Mouse (Mus musculus) bone marrow, adult 2 months (tissue): ENCODE results near the gene Nit1. TPM values are rescaled to one million over a fixed set of nuclear protein-coding genes. Genes with fewer than 3 reads are reported as not detected.

Experiments used
- H3K27ac ChIP-seq: fragments of 200-500 bp; 2 replicates; pipeline ENCODE4 v1.5.1; 2012; ENCODE audit warnings: low read depth, mild to moderate bottlenecking, control low read depth, inconsistent platforms, low read length; ENCODE audit not compliant: control insufficient read depth, poor library complexity, insufficient read depth
- H3K4me1 ChIP-seq: fragments of 200-500 bp; 2 replicates; pipeline ENCODE4 v1.6.1; 2011; ENCODE audit warnings: low read length; ENCODE audit not compliant: control insufficient read depth, insufficient read depth
- H3K4me3 ChIP-seq: fragments of 200-500 bp; replicated peaks from 2 replicates; pipeline ENCODE3; 2011; ENCODE audit warnings: mild to moderate bottlenecking, low read depth, low read length, control low read depth; ENCODE audit not compliant: control insufficient read depth
- CTCF ChIP-seq: fragments of 200-500 bp; IDR thresholded peaks from 2 replicates; pipeline ENCODE4 v1.5.1; 2011; ENCODE audit warnings: low read length, control low read depth; ENCODE audit not compliant: control insufficient read depth, insufficient read depth
- POLR2A ChIP-seq: fragments of 200-500 bp; IDR thresholded peaks from 2 replicates; pipeline ENCODE4 v1.6.1; 2011; ENCODE audit warnings: low read depth, mild to moderate bottlenecking, control low read depth, low read length, borderline replicate concordance; ENCODE audit not compliant: control insufficient read depth
- WGBS: fragments of 180-500 bp; shearing (Covaris S2); methylation state at CpG from one replicate; pipeline ENCODE4 v1.1.7; 2018; 5-methylcytosine and 5-hydroxymethylcytosine counted together
- polyA plus RNA-seq: library from polyadenylated mRNA; stranded (reverse); fragments of >200 nt; gene quantifications from 2 replicates; pipeline ENCODE4 v1.2.4, GENCODE M21; 2011; ENCODE audit warnings: low replicate concordance; ENCODE audit not compliant: missing spikeins, insufficient read depth, insufficient read length

Nit1 gene
- polyA plus RNA-seq, 1 experiment, result 18.8 TPM

DNA sequence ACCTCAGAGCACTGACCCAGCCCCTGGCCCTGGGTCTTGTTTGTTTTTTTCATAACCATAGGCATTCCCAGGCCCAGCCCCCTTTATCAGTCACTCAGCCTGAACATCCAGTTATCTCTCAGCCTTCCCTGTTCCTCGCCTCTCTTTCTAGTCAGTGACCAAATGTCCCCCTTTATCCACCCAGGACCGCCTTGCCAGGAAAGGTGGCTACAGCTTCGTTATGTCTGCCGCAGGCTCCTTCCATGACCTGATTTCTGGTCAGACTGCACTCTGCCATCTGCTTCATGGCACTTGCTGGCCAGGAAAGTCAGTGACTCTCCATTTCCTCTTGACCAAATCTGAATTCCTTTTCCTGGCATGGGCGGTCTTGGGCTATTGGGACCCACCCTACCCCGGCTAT, 32.9 kb upstream of the Nit1 start:
- Histone ChIP-seq H3K27ac (no peak overlapping the region), H3K4me3 (no peak overlapping the region), H3K4me1 (peaks cover 5% of the 10 kb centered on the region)
- TF ChIP-seq CTCF (no peak), POLR2A (no peak)
- WGBS, result 79% methylated on average over 6 of the region's 6 CpGs

- WGBS, result 41% methylated on average over 9 of the region's 9 CpGs
- TF ChIP-seq POLR2A, result no peak
- TF ChIP-seq CTCF, result no peak
- no peak overlapping the region for H3K4me3 ChIP-seq
- H3K27ac ChIP-seq, result no peak overlapping the region; the same call in 1 of the 2 replicates
- H3K4me1 ChIP-seq, result peaks cover 3% of the 10 kb centered on the region
These were observed 30.2 kb upstream of the Nit1 start for GRCm38 (mm10) chr1:171375646-171376097.

GRCm38 (mm10) chr1:171373946-171374345, 28.5 kb upstream of the Nit1 start:
- H3K4me3 ChIP-seq, result no peak overlapping the region
- peaks cover 3% of the 10 kb centered on the region for H3K4me1 ChIP-seq
- no peak for TF ChIP-seq POLR2A
- no peak for TF ChIP-seq CTCF
- H3K27ac ChIP-seq, result no peak overlapping the region
- WGBS, result 14% methylated on average over 4 of the region's 4 CpGs

GRCm38 (mm10) chr1:171372880-171373279, 27.4 kb upstream of the Nit1 start:
- Histone ChIP-seq H3K4me1 (peaks cover 3% of the 10 kb centered on the region), H3K4me3 (no peak overlapping the region), H3K27ac (no peak overlapping the region)
- 74% methylated on average over 3 of the region's 3 CpGs for WGBS
- TF ChIP-seq CTCF (no peak), POLR2A (no peak)

DNA sequence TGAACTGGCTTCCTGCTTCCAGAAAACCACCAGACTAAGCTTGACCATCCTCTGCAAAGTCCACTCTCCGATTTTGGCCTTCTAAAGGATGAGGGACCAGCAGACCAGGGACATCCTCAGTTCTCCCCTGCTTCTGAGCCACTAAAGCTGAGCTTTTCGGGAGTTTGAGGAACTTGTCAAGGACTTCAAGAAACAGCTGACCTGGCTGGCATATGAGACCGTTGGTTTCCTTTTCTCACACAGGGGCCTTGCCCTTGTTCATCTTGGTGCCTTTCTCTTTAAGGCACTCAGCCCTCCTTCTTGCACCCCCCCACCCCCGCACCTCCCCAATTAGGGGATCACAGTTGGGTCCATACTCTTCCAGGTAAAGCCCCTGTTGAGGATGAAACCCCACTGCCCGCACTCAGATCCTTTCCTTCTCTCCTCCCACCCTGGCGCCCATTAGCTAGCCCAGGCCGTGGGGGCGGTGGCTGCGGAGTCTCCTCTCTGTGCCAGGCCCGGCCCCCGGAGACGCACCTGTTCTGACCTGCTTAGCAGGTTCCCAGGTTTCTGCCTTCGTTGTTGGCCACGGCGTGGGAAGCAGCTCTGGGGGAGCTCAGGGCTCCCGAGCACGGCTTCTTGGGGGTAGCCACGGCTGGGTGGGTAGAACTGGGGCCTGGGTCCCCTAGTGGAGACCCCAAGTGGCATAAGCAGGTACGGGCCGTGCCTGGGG, 24.6 kb upstream of the Nit1 start, which contains the start of gene Nectin4:
Gene Nectin4 (plus strand): TSS at position 255 of the 712 bp plus-strand sequence.
- WGBS, result 17% methylated on average over 20 of the region's 20 CpGs
- H3K4me3 ChIP-seq, result peak within 1 kb of the TSS; percentile 29
- TF ChIP-seq POLR2A (no peak), CTCF (no peak)
- no peak within 1 kb of the TSS; the same call in 1 of the 2 replicates for H3K27ac ChIP-seq
- H3K4me1 ChIP-seq, result peaks cover 2% of the 10 kb centered on the region; the same call in 1 of the 2 replicates

GRCm38 (mm10) chr1:171365934-171366333, 20.5 kb upstream of the Nit1 start:
- TF ChIP-seq POLR2A (no peak), CTCF (no peak)
- H3K27ac ChIP-seq, result no peak overlapping the region
- no peak overlapping the region for H3K4me3 ChIP-seq
- peaks cover 2% of the 10 kb centered on the region; the same call in 1 of the 2 replicates for H3K4me1 ChIP-seq
- 47% methylated on average over 7 of the region's 7 CpGs for WGBS

DNA sequence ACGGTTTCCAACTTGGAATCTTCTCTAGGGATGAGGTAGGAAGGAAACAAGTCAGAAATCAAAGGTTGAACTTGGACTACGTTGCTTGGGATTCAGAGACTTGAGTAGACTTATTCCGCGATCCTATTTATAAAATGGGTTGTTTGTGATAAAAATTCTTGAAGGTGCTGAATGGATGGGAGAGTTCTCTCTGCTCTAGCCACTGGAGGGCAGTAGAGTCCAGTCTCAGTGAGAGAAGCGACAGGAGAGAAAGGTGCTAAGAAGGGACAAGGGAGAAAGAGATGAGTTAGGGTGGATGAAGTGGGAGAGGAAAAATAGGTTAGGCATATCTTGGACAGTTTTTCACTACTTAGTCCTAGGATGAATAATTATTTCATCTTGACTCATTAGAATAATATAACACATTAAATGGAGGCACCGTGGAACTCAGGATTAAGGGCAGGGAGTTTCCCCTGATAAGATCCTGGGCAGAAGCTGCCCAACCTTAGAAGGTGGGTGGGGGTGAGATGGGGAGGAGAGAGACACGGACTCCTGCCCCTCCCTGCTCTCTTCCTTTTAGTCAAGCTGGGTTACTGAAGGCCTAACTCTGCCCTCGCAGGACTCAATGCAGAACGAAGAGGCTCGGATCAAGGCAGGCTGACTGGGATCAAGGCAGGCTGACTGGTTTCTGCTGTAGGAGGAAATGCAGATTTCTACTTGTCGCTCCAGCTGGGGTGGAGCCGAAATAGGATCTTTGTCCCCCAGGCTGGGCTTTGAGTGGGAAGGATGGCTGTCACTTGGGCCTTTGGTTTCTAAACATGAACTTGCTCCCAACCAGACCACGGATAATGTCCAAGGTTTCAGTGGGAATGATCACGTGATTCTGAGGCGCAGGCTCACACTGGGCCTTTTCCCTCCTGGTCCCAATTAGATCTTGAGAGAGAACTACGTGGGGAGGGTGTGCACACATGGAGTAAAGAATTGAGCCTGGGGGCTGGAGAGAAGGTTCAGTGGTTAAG, 16.0 kb upstream of the Nit1 start:
- TF ChIP-seq POLR2A, result no peak
- TF ChIP-seq CTCF, result peak; percentile 87
- Histone ChIP-seq H3K27ac (no peak overlapping the region), H3K4me1 (peaks cover 2% of the 10 kb centered on the region; the same call in 1 of the 2 replicates), H3K4me3 (peak overlapping the region; percentile 77)
- WGBS, result 46% methylated on average over 16 of the region's 16 CpGs

DNA sequence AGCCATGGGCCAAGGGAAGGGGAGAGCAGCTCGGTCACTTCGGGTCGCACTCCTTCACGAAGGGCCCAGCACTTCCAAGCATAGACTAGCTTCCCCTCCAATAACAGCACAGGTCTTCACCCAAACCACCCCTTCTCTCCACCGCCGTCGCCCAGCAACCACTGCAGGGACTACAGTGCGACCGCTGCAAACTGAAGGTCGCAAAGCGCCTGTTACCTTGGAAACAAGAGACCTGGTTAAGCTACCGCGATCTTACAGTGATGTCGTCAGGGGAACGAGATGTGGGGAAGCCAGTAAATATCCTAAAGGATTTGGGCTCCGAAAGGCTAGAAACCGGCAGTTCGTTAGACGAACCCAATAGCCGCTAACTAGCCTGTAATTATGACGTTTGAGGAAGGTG, 15.2 kb upstream of the Nit1 start, which contains the start of gene Klhdc9:
Gene Klhdc9 (minus strand): TSS at position 143 of the 400 bp plus-strand sequence.
- TF ChIP-seq POLR2A (0 out of 2 replicates have a peak, but pooled peaks have one; percentile 20), CTCF (no peak)
- 1% methylated on average over 21 of the region's 21 CpGs for WGBS
- H3K4me3 ChIP-seq, result peak within 1 kb of the TSS; percentile 77
- no peak within 1 kb of the TSS for H3K27ac ChIP-seq
- no peaks in the 10 kb centered on the region; the same call in 1 of the 2 replicates for H3K4me1 ChIP-seq
